Mouse (Mus musculus) myocyte (in vitro differentiated cells): Measurements from ENCODE around the gene Adgrl2.

ENCODE experiments used
- CEBPB ChIP-seq: IDR thresholded peaks from 2 replicates; pipeline ENCODE4 v1.6.1; 2011; ENCODE audit warnings: mild to moderate bottlenecking, moderate library complexity; ENCODE audit not compliant: poor library complexity, insufficient read depth, severe bottlenecking
- MAX ChIP-seq: IDR thresholded peaks from one replicate; pipeline ENCODE4 v1.6.1; 2011; ENCODE audit warnings: low read depth, mild to moderate bottlenecking, control low read depth
- MYOD1 ChIP-seq, 3 experiments: IDR thresholded peaks; one replicate each; pipeline ENCODE4 v1.6.1; 2011; ENCODE audit warnings: control low read depth in 2 of 3, low read depth in 2 of 3, mild to moderate bottlenecking in 2 of 3, moderate library complexity in 1 of 3; ENCODE audit not compliant: insufficient read length in 2 of 3, control insufficient read depth in 1 of 3
- MYOG ChIP-seq, 3 experiments: IDR thresholded peaks; one replicate each; pipeline ENCODE4 v1.6.1; 2011; ENCODE audit warnings: control low read depth in 2 of 3, low read depth in 2 of 3, mild to moderate bottlenecking in 2 of 3; ENCODE audit not compliant: insufficient read length in 2 of 3, control insufficient read depth in 1 of 3, insufficient read depth in 1 of 3
- POLR2A ChIP-seq: IDR thresholded peaks from one replicate; pipeline ENCODE4 v1.6.1; 2011; ENCODE audit warnings: low read depth, mild to moderate bottlenecking, control low read depth, moderate library complexity; ENCODE audit not compliant: insufficient read length
- POLR2AphosphoS2 ChIP-seq: IDR thresholded peaks from one replicate; pipeline ENCODE4 v1.6.1; 2011; ENCODE audit warnings: low read depth, control low read depth; ENCODE audit not compliant: insufficient read length
- REST ChIP-seq: IDR thresholded peaks from one replicate; pipeline ENCODE4 v1.6.1; 2011; ENCODE audit warnings: mild to moderate bottlenecking, control low read depth, moderate library complexity; ENCODE audit not compliant: insufficient read depth, insufficient read length

DNA sequence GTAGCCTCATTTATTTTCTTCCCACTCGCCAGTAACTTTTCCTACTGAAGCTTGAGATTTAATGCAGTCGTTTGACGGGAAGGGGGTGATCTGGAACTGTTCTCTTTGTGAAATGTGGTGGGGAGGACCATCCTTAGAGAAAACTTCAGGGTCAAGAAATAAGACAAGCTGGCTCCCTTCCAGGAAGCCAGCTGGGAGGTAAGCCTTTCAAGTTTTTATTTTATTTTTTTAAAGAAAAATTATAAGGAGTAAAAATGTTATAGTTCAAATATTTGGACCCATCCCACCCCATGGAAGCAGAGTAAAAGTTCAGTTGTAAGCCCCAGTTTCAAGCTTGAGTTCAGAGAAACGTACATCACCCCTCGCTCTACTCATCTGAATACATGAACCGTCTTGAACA, 177.2 kb downstream of the Adgrl2 start:
- TF ChIP-seq MAX (no peak), POLR2A (no peak), REST (no peak), CEBPB (no peak), MYOD1 (IDR thresholded peaks at IDR 0.05; ENCODE audit: control insufficient read depth in 1 of 3, insufficient read length in 2 of 3, low read depth in 2 of 3) (no peak), POLR2AphosphoS2 (no peak), MYOG (IDR thresholded peaks at IDR 0.05; ENCODE audit: control insufficient read depth in 1 of 3, insufficient read depth in 1 of 3, insufficient read length in 2 of 3, low read depth in 2 of 3) (no peak)
